Mouse (Mus musculus): ENCODE data around the gene Pccb. TPM values are rescaled to one million over a fixed set of nuclear protein-coding genes. Genes with fewer than 3 reads are reported as not detected.

Pccb gene
- polyA plus RNA-seq, 1 experiment from 2014 or later, result 22.7 TPM

DNA sequence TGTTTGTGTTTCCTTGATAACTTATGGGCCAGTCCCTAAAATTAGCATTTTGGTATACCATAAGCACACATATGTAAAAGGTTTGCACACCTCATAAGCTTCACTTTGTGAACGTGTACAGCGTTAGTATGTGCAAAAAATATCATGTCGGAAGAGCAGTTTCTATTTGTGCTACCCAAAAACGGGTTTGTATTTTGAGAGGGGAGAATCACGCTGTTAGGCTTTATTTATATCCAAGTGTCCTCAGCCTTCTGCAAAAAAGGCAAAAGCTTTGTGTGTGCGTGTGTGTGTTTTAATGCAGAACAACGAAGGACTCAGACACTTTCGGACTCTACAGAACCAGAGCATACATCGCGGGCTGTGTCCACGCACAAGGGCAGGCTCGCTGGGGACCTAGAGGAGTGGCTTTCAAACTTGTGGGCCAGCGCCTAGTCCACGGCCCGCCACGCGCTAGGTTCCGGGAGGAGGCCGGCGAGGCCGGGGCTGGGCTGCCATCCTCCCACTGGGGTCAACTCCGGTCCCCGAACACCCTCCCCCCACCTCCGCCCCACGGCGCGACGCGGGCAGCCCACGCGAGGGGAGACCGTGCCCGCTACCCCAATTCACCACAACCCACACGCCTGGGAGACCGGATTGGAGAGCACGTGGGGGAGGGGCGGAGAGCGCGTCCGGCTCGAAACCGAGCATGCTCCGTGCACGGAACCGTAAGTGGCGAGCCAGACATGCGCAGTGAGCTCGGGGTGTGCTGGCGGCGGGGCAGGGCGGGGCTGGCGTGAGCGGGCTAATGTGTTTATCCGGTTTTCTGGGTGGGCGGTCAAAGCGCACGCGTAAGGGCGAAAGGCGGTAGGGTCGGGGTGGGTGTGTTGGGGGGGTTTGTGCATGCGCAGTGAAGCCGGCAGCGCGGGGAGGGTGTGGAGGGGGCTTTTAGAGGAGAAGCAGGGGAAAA, 38.6 kb upstream of the Pccb start:
- Histone ChIP-seq H3K9me3 (no peaks in the 10 kb centered on the region), H3K4me1 (peaks cover 26% of the 10 kb centered on the region)
- WGBS, result 1% methylated on average over 65 of the region's 65 CpGs

DNA sequence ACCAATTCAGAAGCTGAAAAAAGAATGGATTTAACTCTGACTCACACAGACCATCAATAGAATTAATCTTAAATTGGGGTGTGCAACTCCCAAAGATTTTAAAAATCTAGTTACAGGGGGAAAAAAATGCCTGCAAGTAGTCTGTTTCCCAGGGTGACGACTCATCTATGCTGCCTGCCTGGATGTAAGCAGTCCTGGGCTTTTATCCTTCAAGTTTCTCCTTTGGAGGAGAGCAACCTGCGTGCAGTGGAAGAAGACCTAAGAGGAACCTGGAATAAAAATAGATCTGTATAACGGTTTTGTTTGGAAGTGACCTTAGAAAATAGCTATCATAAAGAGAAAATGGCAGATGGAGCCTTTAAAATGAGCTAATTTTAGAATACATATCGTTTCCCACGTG, 37.8 kb upstream of the Pccb start:
- no peaks in the 10 kb centered on the region for H3K36me3 ChIP-seq
- no peak overlapping the region for H3K4me3 ChIP-seq
- H3K9ac ChIP-seq (replicated peaks), result peak overlapping the region; percentile 87; the same call in 1 of the 2 replicates
- H3K27ac ChIP-seq (replicated peaks), result peak overlapping the region; percentile 43; the same call in 1 of the 2 replicates
- 37% methylated on average over 5 of the region's 5 CpGs for WGBS
- no peaks in the 10 kb centered on the region for H3K9me3 ChIP-seq
- no peak for ATAC-seq (replicated peaks)
- no peaks in the 10 kb centered on the region for H3K27me3 ChIP-seq
- peaks cover 19% of the 10 kb centered on the region for H3K4me1 ChIP-seq
- H3K4me2 ChIP-seq (replicated peaks), result peak overlapping the region; percentile 82; the same call in 1 of the 2 replicates

More for the DNA sequence above, 38.6 kb upstream of the Pccb start:
- peak overlapping the region; percentile 100 for H3K27ac ChIP-seq (replicated peaks)
- H3K4me2 ChIP-seq (replicated peaks), result peak overlapping the region; percentile 82
- H3K4me3 ChIP-seq, result peak overlapping the region; percentile 93
- no peaks in the 10 kb centered on the region for H3K27me3 ChIP-seq
- peak overlapping the region; percentile 87 for H3K9ac ChIP-seq (replicated peaks)
- peak; percentile 94 for ATAC-seq (replicated peaks)
- H3K36me3 ChIP-seq, result no peaks in the 10 kb centered on the region

DNA sequence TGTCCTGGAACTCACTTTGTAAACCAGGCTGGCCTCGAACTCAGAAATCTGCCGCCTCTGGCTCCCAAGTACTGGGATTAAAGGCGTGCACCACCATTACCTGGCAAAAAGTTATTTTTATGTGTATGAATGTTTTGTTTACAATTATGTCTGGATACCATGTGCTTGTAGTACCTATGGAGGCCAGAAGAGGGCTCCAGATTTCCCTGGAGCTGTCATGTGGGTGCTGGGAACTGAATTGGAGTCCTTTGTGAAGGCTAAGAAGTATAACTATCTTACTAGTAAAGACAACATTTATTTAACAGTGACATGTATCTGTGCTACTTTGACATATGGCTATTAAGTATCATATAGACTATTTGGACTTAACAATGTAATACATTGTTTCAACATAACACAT, 35.1 kb upstream of the Pccb start:
- no peak overlapping the region for H3K9ac ChIP-seq (replicated peaks)
- no peak overlapping the region for H3K27ac ChIP-seq (replicated peaks)
- ATAC-seq (replicated peaks), result no peak
- H3K4me2 ChIP-seq (replicated peaks), result no peak overlapping the region
- peaks cover 16% of the 10 kb centered on the region for H3K4me1 ChIP-seq
- 96% methylated on average over 3 of the region's 3 CpGs for WGBS
- H3K9me3 ChIP-seq, result no peaks in the 10 kb centered on the region
- H3K36me3 ChIP-seq, result no peaks in the 10 kb centered on the region
- H3K4me3 ChIP-seq, result no peak overlapping the region
- H3K27me3 ChIP-seq, result no peaks in the 10 kb centered on the region

DNA sequence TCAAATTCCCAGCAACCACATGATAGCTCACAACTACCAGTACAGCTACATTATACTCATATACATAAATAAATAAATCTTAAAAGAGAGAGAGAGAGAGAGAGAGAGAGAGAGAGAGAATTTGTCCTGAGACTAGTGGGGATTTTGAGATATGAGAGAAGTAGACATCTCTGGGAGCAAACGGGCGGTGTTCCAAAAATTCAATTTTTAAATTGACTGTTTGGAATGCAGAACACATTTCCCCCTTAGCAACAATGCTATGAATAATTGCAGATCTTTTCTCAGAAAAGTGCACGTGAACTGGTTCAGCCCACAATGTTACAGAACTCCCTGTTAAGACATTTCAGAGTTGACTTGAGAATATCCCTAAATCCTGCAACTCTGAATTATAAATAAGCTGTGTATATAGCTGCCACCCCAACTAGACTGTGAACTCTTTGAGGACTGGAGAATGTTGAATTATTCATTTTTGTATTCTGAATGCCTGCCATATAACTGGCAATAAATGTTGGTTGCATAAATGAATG, 30.4 kb upstream of the Pccb start:
- H3K4me2 ChIP-seq (replicated peaks), result no peak overlapping the region
- H3K4me1 ChIP-seq, result peaks cover 6% of the 10 kb centered on the region; the same call in 1 of the 2 replicates
- ATAC-seq (replicated peaks), result no peak; the same call in 1 of the 2 replicates
- no peak overlapping the region for H3K27ac ChIP-seq (replicated peaks)
- no peak overlapping the region for H3K9ac ChIP-seq (replicated peaks)
- no peaks in the 10 kb centered on the region for H3K36me3 ChIP-seq
- WGBS, result 65% methylated on average over 3 of the region's 3 CpGs
- H3K4me3 ChIP-seq, result no peak overlapping the region
- H3K9me3 ChIP-seq, result no peaks in the 10 kb centered on the region
- H3K27me3 ChIP-seq, result no peaks in the 10 kb centered on the region

DNA sequence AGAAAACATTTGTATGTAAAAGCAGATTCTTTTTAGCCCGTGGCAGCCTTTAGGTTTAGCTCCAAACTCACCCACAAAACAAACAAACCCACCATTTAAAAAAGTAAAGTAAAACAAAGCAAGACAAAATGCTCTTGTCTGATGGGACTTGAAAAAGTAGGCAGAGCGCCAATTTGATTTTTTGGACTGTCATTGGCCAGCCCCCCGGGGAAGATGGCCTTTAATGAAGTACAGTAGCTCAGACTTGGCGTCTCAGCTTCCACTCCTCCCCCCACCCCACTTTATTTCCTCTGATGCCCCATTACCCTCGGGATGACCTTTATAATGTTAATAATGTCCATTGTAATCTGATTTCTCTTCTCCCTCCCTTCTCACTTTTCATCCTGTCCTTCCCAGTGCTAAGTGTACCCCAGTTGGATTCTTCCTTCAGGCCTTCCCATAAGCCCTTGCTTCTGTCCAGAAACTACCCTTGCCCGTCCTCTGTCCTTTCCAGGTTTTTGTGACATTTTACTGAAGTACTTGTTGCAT, 27.6 kb upstream of the Pccb start:
- 63% methylated on average over 6 of the region's 6 CpGs for WGBS
- no peak for ATAC-seq (replicated peaks)
- Histone ChIP-seq H3K4me2 (replicated peaks) (no peak overlapping the region), H3K27ac (replicated peaks) (no peak overlapping the region), H3K36me3 (no peaks in the 10 kb centered on the region), H3K27me3 (no peaks in the 10 kb centered on the region), H3K9me3 (no peaks in the 10 kb centered on the region), H3K9ac (replicated peaks) (no peak overlapping the region), H3K4me1 (peaks cover 6% of the 10 kb centered on the region; the same call in 1 of the 2 replicates), H3K4me3 (no peak overlapping the region)

DNA sequence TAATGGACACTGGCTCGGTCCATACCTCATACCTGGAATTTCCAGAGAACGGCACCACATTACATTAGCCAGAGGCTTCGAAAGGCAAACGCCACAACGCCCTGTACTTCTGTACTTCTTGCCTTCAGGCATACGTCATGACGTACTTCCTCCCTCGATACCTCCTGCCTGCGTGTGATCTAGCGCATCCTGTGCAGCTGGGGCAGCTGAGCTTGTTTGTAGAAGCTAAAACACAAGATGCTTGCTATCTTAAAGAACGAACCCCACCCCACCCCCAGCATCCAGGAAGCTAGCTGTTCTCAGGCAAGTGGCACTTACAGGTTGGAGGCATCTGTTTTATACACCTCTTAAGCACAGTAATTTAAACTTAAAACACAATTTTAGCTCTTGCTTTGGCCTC, 26.3 kb upstream of the Pccb start:
- peaks cover 6% of the 10 kb centered on the region; the same call in 1 of the 2 replicates for H3K4me1 ChIP-seq
- no peak overlapping the region for H3K9ac ChIP-seq (replicated peaks)
- no peak overlapping the region for H3K4me2 ChIP-seq (replicated peaks)
- no peak for ATAC-seq (replicated peaks)
- H3K36me3 ChIP-seq, result no peaks in the 10 kb centered on the region
- no peaks in the 10 kb centered on the region for H3K27me3 ChIP-seq
- H3K9me3 ChIP-seq, result no peaks in the 10 kb centered on the region
- H3K4me3 ChIP-seq, result no peak overlapping the region
- WGBS, result 86% methylated on average over 11 of the region's 11 CpGs
- no peak overlapping the region for H3K27ac ChIP-seq (replicated peaks)

DNA sequence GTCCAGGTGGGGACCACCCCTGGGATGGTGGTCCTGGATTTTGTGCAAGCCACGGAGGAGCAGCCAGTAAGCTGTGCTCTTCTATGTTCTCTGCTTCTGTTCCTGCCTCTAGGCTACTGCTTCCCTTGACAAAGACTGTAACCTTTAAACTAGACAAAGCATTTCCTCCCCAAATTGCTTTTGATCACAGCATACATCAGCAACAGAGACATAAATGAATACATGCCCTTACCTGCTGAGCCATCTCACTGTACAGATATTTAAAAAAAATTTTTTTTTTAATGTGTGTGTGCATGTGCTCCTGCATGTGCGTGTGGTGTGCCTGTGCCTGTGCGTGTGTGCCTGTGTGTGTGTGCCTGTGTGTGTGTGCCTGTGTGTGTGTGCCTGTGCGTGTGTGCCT, 22.5 kb upstream of the Pccb start:
- H3K36me3 ChIP-seq, result no peaks in the 10 kb centered on the region
- H3K9me3 ChIP-seq, result no peaks in the 10 kb centered on the region
- no peak for ATAC-seq (replicated peaks)
- no peaks in the 10 kb centered on the region for H3K27me3 ChIP-seq
- H3K4me1 ChIP-seq, result no peaks in the 10 kb centered on the region
- H3K4me3 ChIP-seq, result no peak overlapping the region
- 91% methylated on average over 4 of the region's 4 CpGs for WGBS
- no peak overlapping the region for H3K9ac ChIP-seq (replicated peaks)
- no peak overlapping the region for H3K4me2 ChIP-seq (replicated peaks)
- no peak overlapping the region for H3K27ac ChIP-seq (replicated peaks)

DNA sequence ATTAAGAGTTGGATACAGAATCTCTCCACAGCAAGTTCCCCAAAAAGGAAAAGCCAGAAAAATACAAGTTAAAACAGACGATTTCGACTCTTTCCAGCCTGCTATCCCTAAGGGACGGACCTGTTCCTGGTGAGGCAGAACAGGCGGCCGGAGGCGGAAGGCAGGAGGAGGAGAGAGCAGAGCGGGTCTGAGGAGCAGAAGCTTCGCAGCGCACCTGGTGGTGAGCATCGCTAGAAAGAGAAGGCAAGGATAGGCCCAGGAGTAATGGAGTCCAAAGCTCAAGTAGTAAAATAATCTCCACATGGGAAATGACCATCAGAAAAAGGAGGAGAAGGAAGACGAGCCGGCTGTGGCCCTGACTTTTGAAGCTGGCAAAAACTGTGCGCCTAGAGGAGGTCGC, 18.6 kb upstream of the Pccb start:
- Histone ChIP-seq H3K4me3 (no peak overlapping the region), H3K9ac (replicated peaks) (no peak overlapping the region), H3K9me3 (no peaks in the 10 kb centered on the region), H3K4me2 (replicated peaks) (no peak overlapping the region), H3K36me3 (no peaks in the 10 kb centered on the region), H3K4me1 (no peaks in the 10 kb centered on the region), H3K27ac (replicated peaks) (no peak overlapping the region), H3K27me3 (no peaks in the 10 kb centered on the region)
- ATAC-seq (replicated peaks), result no peak
- WGBS, result 79% methylated on average over 14 of the region's 14 CpGs

DNA sequence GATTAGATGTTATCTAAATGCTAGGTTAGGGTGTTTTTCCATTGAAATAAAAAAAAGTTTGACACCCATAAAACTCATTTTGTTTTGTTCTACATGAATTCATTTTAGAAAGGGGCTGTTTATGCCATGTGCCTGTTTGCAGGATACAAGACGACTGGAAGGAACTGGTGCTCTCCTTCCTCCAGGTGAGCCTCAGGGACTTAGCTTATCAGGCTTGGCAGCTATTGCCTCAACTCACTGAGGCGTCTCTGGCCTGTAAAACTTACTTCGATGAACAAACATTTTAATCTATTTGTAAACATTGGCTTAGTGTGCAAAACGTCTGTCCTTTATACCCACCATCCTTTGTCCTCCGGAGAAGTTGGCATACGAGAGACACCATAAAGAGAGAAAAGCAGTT, 18.0 kb upstream of the Pccb start:
- Histone ChIP-seq H3K4me3 (no peak overlapping the region), H3K4me1 (no peaks in the 10 kb centered on the region), H3K36me3 (no peaks in the 10 kb centered on the region), H3K27me3 (no peaks in the 10 kb centered on the region), H3K27ac (replicated peaks) (no peak overlapping the region), H3K9me3 (no peaks in the 10 kb centered on the region), H3K9ac (replicated peaks) (no peak overlapping the region), H3K4me2 (replicated peaks) (no peak overlapping the region)
- WGBS, result 72% methylated on average over 6 of the region's 6 CpGs
- ATAC-seq (replicated peaks), result no peak

DNA sequence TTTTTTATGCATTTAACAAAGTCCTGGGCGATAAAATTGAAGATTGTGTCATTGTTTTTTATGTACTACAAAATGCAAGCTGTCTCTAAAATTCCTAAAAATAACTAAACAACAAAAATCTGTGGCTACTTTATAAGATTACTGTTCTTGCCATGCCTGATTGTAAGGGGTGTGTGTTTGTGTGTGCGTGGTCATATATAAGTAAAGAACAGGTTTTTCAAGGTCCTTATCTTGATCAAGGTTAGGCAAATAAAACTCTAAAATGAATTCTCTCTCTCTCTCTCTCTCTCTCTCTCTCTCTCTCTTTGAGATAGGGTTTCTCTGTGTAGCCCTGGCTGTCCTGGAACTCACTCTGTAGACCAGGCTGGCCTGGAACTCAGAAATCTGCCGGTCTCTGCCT, 17.3 kb upstream of the Pccb start:
- H3K27me3 ChIP-seq, result no peaks in the 10 kb centered on the region
- no peaks in the 10 kb centered on the region for H3K36me3 ChIP-seq
- H3K9me3 ChIP-seq, result no peaks in the 10 kb centered on the region
- 97% methylated on average over 3 of the region's 3 CpGs for WGBS
- H3K27ac ChIP-seq (replicated peaks), result no peak overlapping the region
- no peak for ATAC-seq (replicated peaks)
- H3K4me1 ChIP-seq, result no peaks in the 10 kb centered on the region
- H3K4me3 ChIP-seq, result no peak overlapping the region
- H3K4me2 ChIP-seq (replicated peaks), result no peak overlapping the region
- H3K9ac ChIP-seq (replicated peaks), result no peak overlapping the region

DNA sequence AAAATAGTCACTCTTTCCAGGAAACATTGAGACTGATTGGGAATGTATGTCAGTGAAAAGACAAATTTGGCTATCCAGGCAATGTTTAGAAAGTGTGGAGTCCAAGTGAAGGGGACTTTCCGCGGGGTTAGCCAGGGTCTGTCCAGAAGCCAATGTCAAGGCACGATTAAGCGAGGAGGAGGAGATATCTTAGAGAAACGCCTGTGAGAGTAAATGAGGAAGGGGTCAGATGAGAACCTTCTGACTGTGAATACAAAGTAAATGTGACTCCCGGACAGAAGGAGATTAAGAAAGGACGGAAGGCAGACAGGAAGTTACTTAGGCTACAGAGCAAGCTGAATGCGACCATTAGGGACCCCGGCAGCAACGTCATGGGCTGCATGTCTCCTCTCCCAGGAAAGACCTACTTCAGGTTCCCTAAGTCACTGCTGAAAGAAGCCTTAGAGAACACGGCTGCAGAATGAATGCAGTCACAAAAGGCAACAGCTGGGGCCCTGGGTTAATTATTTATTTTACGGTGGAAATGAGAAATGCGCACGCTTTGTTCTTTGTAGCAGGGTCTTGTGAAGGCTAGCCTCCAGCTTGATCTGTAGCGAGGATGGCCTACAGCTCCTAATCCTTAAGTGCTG, 11.1 kb upstream of the Pccb start:
- no peak overlapping the region for H3K9ac ChIP-seq (replicated peaks)
- no peak overlapping the region for H3K4me3 ChIP-seq
- no peaks in the 10 kb centered on the region for H3K4me1 ChIP-seq
- no peaks in the 10 kb centered on the region for H3K27me3 ChIP-seq
- ATAC-seq (replicated peaks), result no peak
- H3K36me3 ChIP-seq, result no peaks in the 10 kb centered on the region
- 61% methylated on average over 15 of the region's 15 CpGs for WGBS
- H3K9me3 ChIP-seq, result no peaks in the 10 kb centered on the region
- no peak overlapping the region for H3K27ac ChIP-seq (replicated peaks)
- no peak overlapping the region for H3K4me2 ChIP-seq (replicated peaks)

DNA sequence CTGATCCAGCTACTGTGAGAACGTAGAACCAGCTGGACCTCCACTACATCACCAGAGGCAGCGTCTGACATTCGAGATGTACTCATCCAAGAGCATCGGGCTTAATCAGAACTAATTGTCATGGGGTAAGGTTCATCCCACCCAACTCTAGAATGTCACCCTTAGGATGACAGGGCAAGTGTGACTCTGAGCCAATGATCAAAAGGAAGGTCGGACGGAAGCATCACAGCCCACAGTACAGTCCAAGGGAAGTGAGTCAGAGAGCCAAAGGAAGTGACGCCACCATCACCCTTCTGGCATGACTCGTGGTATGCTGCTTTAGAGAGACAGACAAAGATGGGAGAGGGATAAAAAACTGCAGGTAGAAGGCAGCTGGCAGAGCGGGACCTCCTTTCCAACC, 7.6 kb upstream of the Pccb start:
- Histone ChIP-seq H3K36me3 (no peaks in the 10 kb centered on the region), H3K4me3 (no peak overlapping the region)
- WGBS, result 89% methylated on average over 9 of the region's 9 CpGs

More for the DNA sequence above, 7.6 kb upstream of the Pccb start:
- no peak overlapping the region for H3K27ac ChIP-seq (replicated peaks)
- H3K9me3 ChIP-seq, result no peaks in the 10 kb centered on the region
- no peak for ATAC-seq (replicated peaks)
- no peak overlapping the region for H3K9ac ChIP-seq (replicated peaks)
- H3K4me2 ChIP-seq (replicated peaks), result no peak overlapping the region
- H3K4me1 ChIP-seq, result no peaks in the 10 kb centered on the region
- H3K27me3 ChIP-seq, result no peaks in the 10 kb centered on the region

Measured in forebrain, embryonic 15.5 days (tissue).